Mouse (Mus musculus) CH12.LX (cell line): ENCODE measurements around the gene Zgrf1. TPM values are rescaled to one million over a fixed set of nuclear protein-coding genes. Genes with fewer than 3 reads are reported as not detected.

ENCODE experiments used
- DNase-seq: peaks from one replicate; pipeline ENCODE4 v3.0.0-alpha.2; 2013; ENCODE audit errors: extremely low read depth
- H3K27ac ChIP-seq: 2 replicates; pipeline ENCODE4 v1.5.1; 2012; ENCODE audit warnings: low read depth, mild to moderate bottlenecking, control low read depth, moderate library complexity; ENCODE audit not compliant: insufficient read depth
- H3K27me3 ChIP-seq: replicated peaks from 2 replicates; pipeline ENCODE3; 2012; ENCODE audit warnings: inconsistent platforms
- H3K36me3 ChIP-seq, 2 experiments: replicated peaks in 1 of 2; 2 replicates each; pipeline versions ENCODE3 to v1.6.1; 2012; ENCODE audit warnings: inconsistent platforms in 1 of 2, low read length in 1 of 2, mild to moderate bottlenecking in 1 of 2, mixed read lengths in 1 of 2, moderate library complexity in 1 of 2; ENCODE audit not compliant: control insufficient read depth in 1 of 2, insufficient read depth in 1 of 2
- H3K4me1 ChIP-seq, 2 experiments: 2 replicates each; pipeline ENCODE4 v1.6.1; 2012; ENCODE audit warnings: inconsistent platforms in 1 of 2, moderate library complexity in 1 of 2; ENCODE audit not compliant: insufficient read depth in 2 of 2, control insufficient read depth in 1 of 2
- H3K4me2 ChIP-seq: 2 replicates; pipeline ENCODE4 v1.6.1; 2012; ENCODE audit warnings: low read depth, mild to moderate bottlenecking, control low read depth; ENCODE audit not compliant: poor library complexity, insufficient read depth, severe bottlenecking
- H3K4me3 ChIP-seq, 3 experiments: fragments of 150-350 bp in 1 of 3; sonication (generic) in 1 of 3; replicated peaks in 1 of 3; 2 replicates each; pipeline versions ENCODE3 to v1.5.1; 2011 to 2012; ENCODE audit warnings: low read depth in 2 of 3, low read length in 2 of 3, mild to moderate bottlenecking in 2 of 3, moderate library complexity in 2 of 3, control low read depth in 1 of 3, improper control_type of control experiment in 1 of 3, inconsistent platforms in 1 of 3, mixed read lengths in 1 of 3; ENCODE audit not compliant: poor library complexity in 1 of 3
- H3K79me2 ChIP-seq: replicated peaks from 2 replicates; pipeline ENCODE4 v1.6.1; 2012; ENCODE audit warnings: mild to moderate bottlenecking, moderate library complexity; ENCODE audit not compliant: control insufficient read depth, poor library complexity, insufficient read depth, severe bottlenecking; ENCODE audit errors: extremely low read depth
- H3K9ac ChIP-seq: 2 replicates; pipeline ENCODE4 v1.6.1; 2012; ENCODE audit warnings: low read depth, mild to moderate bottlenecking, control low read depth, moderate library complexity; ENCODE audit not compliant: insufficient read depth
- H3K9me3 ChIP-seq: replicated peaks from 2 replicates; pipeline ENCODE3; 2012; ENCODE audit warnings: low read length, inconsistent platforms, mixed read lengths
- BHLHE40 ChIP-seq: IDR thresholded peaks from 2 replicates; pipeline ENCODE4 v1.6.1; 2011; ENCODE audit warnings: mild to moderate bottlenecking, low read depth, low read length, improper control_type of control experiment
- CHD1 ChIP-seq: IDR thresholded peaks from 2 replicates; pipeline ENCODE4 v1.6.1; 2012; ENCODE audit warnings: low read depth, low read length, improper control_type of control experiment, inconsistent platforms
- CTCF ChIP-seq, 2 experiments: IDR thresholded peaks in 1 of 2; conservative IDR thresholded peaks in 1 of 2; 2 replicates each; pipeline ENCODE4 v1.5.1; 2011 to 2012; ENCODE audit warnings: low read depth in 2 of 2, low read length in 2 of 2, improper control_type of control experiment in 1 of 2, inconsistent platforms in 1 of 2, mild to moderate bottlenecking in 1 of 2, moderate library complexity in 1 of 2
- E2F4 ChIP-seq: IDR thresholded peaks from 2 replicates; pipeline ENCODE4 v1.6.1; 2011; ENCODE audit warnings: low read depth, low read length, improper control_type of control experiment; ENCODE audit not compliant: insufficient replicate concordance
- MAFK ChIP-seq: IDR thresholded peaks from 2 replicates; pipeline ENCODE4 v1.6.1; 2011; ENCODE audit warnings: low read length, improper control_type of control experiment; ENCODE audit not compliant: insufficient replicate concordance
- MAX ChIP-seq: IDR thresholded peaks from 2 replicates; pipeline ENCODE4 v1.6.1; 2011; ENCODE audit warnings: low read length, improper control_type of control experiment
- MEF2A ChIP-seq: IDR thresholded peaks from 2 replicates; pipeline ENCODE4 v1.6.1; 2014; ENCODE audit warnings: low read depth, mild to moderate bottlenecking, inconsistent platforms, low read length, improper control_type of control experiment, borderline replicate concordance
- NRF1 ChIP-seq: IDR thresholded peaks from 2 replicates; pipeline ENCODE4 v1.6.1; 2014; ENCODE audit warnings: low read depth, mild to moderate bottlenecking, inconsistent platforms, low read length, improper control_type of control experiment, moderate library complexity
- PAX5 ChIP-seq: IDR thresholded peaks from 2 replicates; pipeline ENCODE4 v1.6.1; 2012; ENCODE audit warnings: low read length, inconsistent platforms, mixed read lengths
- RAD21 ChIP-seq: IDR thresholded peaks from 2 replicates; pipeline ENCODE4 v1.6.1; 2011; ENCODE audit warnings: low read depth, mild to moderate bottlenecking, low read length, improper control_type of control experiment, moderate library complexity
- RCOR1 ChIP-seq: conservative IDR thresholded peaks from 2 replicates; pipeline ENCODE4 v1.6.1; 2012; ENCODE audit warnings: low read depth, mild to moderate bottlenecking, inconsistent platforms, low read length, improper control_type of control experiment
- SMC3 ChIP-seq: IDR thresholded peaks from 2 replicates; pipeline ENCODE4 v1.6.1; 2011; ENCODE audit warnings: low read depth, low read length, improper control_type of control experiment
- TBP ChIP-seq: conservative IDR thresholded peaks from 2 replicates; pipeline ENCODE4 v1.6.1; 2011; ENCODE audit warnings: low read depth, low read length, improper control_type of control experiment
- TCF12 ChIP-seq: IDR thresholded peaks from 2 replicates; pipeline ENCODE4 v1.6.1; 2014; ENCODE audit warnings: low read depth, mild to moderate bottlenecking, inconsistent platforms, low read length, improper control_type of control experiment
- USF1 ChIP-seq: IDR thresholded peaks from 2 replicates; pipeline ENCODE4 v1.6.1; 2014; ENCODE audit warnings: low read depth, mild to moderate bottlenecking, inconsistent platforms, low read length, improper control_type of control experiment
- ZKSCAN1 ChIP-seq: IDR thresholded peaks from 2 replicates; pipeline ENCODE4 v1.6.1; 2012; ENCODE audit warnings: low read depth, inconsistent platforms, low read length, improper control_type of control experiment, borderline replicate concordance
- ZMIZ1 ChIP-seq: IDR thresholded peaks from 2 replicates; pipeline ENCODE4 v1.6.1; 2012; ENCODE audit warnings: low read depth, mild to moderate bottlenecking, inconsistent platforms, low read length, improper control_type of control experiment
- ZNF384 ChIP-seq: IDR thresholded peaks from 2 replicates; pipeline ENCODE4 v1.6.1; 2012; ENCODE audit warnings: low read depth, low read length, improper control_type of control experiment, inconsistent platforms
- dilution Hi-C: fragments of 300-500 bp; cut with MboI; formaldehyde crosslinking; loops from 2 replicates; pipeline ENCODE4 v1.14.3; 2020; ENCODE audit warnings: low sequenced_read_pairs; ENCODE audit not compliant: extremely low pct_unique_long_range_greater_than_20kb, extremely low pct_ligation_motif_present
- in situ Hi-C: fragments of 300-500 bp; cut with MboI; formaldehyde crosslinking; loops from 3 replicates; pipeline ENCODE4 v1.14.3; 2019; ENCODE audit warnings: low sequenced_read_pairs, low pct_ligation_motif_present, low pct_unique_long_range_greater_than_20kb, mixed read lengths
- polyA plus RNA-seq: library from polyadenylated mRNA; unstranded; fragments of >175 nt; gene quantifications from 2 replicates; pipeline ENCODE4 v1.2.1, GENCODE M21; 2012; ENCODE audit warnings: low read depth; ENCODE audit not compliant: insufficient read length
- total RNA-seq, 2 experiments: library from RNA; depleted of rRNA; stranded (reverse); fragments of 300-350 nt in 1 of 2; fragments of >200 nt in 1 of 2; gene quantifications; 2 replicates each; pipeline ENCODE4 v1.2.3; 2012 to 2014

The Zgrf1 gene
- total and polyA plus RNA-seq, 3 experiments = 7.0 to 10.2 (median 10.1) TPM

DNA sequence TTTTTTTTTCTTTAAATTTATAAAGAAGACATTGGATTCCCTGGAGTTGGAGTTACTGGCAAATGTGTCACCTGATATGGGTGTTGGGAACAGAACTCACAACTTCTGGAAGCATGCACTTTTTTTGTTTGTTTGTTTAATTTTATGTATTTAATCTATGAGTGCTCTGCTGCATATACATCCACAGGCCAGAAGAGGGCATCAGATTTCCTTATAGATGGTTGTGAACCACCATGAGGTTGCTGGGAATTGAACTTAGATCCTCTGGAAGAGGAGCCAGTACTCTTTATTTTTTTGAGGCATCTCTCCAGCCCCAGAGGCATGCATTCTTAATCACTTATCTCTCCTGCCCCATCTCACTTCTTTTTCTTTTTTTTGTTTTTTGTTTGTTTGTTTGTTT is 4.9 kb downstream of the Zgrf1 start:
- Histone ChIP-seq H3K4me3 (no peak overlapping the region), H3K4me2 (no peak overlapping the region), H3K9me3 (no peaks in the 10 kb centered on the region), H3K9ac (no peak overlapping the region), H3K4me1 (peaks cover 0 to 11% of the 10 kb centered on the region in 2 experiments; a peak in 2 of 4 replicates), H3K79me2 (peaks cover 15% of the 10 kb centered on the region), H3K36me3 (peaks cover 32 to 56% of the 10 kb centered on the region in 2 experiments), H3K27me3 (no peaks in the 10 kb centered on the region), H3K27ac (no peak overlapping the region)
- dilution Hi-C loops (no loop called here), in situ Hi-C loops (no loop called here)
- TF ChIP-seq TBP = no peak
- TF ChIP-seq CTCF (conservative IDR thresholded peaks at IDR 0.05 in 1 of 2, IDR thresholded peaks at IDR 0.05 in 1 of 2; ENCODE audit: low read depth in 2 of 2, low read length in 2 of 2) = peak in 1 of 2 experiments; percentile 27; a peak in 1 of 4 replicates
- DNase-seq = no peak

DNA sequence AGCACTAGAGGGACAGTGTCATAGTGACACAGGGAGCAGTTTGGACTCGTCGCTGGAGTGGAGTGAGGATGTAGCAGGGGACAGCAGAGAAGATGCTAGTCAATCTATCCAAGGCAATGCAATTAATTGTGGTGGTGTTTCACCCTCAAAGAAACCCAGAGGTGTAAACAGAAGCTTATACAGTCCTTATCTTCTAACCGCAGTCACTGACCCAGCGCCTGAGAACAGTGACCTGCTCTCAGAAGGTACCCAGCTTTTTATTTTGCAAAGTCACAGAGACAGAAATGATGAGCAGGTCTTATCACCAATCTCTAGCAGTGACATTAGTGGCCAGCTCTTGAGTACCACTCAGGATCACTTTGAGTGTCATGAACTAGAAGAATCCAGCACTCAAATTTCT is 9.7 kb downstream of the Zgrf1 start:
- DNase-seq = no peak
- Histone ChIP-seq H3K36me3 (peaks cover 29 to 67% of the 10 kb centered on the region in 2 experiments), H3K9me3 (no peaks in the 10 kb centered on the region), H3K27ac (no peak overlapping the region), H3K4me3 (no peak overlapping the region), H3K79me2 (no peaks in the 10 kb centered on the region), H3K9ac (no peak overlapping the region), H3K4me2 (no peak overlapping the region), H3K27me3 (no peaks in the 10 kb centered on the region), H3K4me1 (no peaks in the 10 kb centered on the region)
- dilution Hi-C loops (no loop called here), in situ Hi-C loops (no loop called here)
- TF ChIP-seq NRF1 = no peak
- TF ChIP-seq BHLHE40 = no peak

DNA sequence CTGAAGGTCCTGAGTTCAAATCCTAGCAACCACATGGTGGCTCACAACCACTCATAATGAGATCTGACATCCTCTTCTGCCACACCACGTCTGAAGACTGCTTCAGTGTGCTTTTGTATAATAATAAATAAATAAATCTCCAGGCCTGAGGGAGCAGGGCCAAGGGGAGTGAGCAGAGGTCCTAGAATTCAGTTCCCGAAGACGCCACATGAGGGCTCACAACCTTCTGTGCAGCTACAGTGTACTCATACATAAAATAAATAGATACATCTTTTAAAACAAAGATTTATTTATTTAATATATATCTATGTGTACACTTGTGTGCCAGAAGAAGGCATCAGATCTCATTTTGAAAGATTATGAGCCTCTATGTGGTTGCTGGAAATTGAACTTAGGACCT is 11.8 kb downstream of the Zgrf1 start:
- no peak for DNase-seq

DNA sequence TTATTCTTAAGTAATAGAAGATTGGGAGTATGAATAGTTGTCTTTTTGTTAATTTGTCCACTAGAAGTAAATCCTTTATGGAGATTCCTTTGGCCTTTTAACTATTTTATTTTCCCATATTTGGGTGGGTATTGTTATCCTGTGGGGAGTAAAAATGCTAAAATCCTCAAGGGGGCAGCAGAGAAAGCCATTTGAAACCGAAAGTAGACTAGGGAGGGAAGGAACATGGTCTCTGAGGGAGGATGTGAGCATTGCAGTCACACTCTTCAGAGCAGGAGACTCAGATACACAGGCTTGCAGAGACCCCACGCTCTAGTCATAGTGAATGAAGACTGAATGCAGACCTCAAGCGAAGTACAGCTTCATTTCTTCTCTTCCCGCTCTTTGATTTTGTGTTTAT is 19.3 kb downstream of the Zgrf1 start:
- peak overlapping the region; percentile 24; the same call in 1 of the 2 replicates for H3K4me2 ChIP-seq
- in situ Hi-C loops = no loop called here
- TF ChIP-seq RAD21 (peak; percentile 52), ZMIZ1 (no peak), MAX (no peak), TBP (0 out of 2 replicates have a peak, but pooled peaks have one; percentile 54), ZNF384 (no peak; the same call in 1 of the 2 replicates), TCF12 (peak; percentile 35; the same call in 1 of the 2 replicates), USF1 (no peak), ZKSCAN1 (no peak), RCOR1 (no peak; the same call in 1 of the 2 replicates), E2F4 (0 out of 2 replicates have a peak, but pooled peaks have one; percentile 31), PAX5 (no peak), CTCF (conservative IDR thresholded peaks at IDR 0.05 in 1 of 2, IDR thresholded peaks at IDR 0.05 in 1 of 2; ENCODE audit: low read depth in 2 of 2, low read length in 2 of 2) (peak; percentile 46 to 79; a peak in 3 of 4 replicates), CHD1 (no peak), NRF1 (no peak), MAFK (no peak)

More for the DNA sequence above, 11.8 kb downstream of the Zgrf1 start:
- no peaks in the 10 kb centered on the region for H3K4me1 ChIP-seq
- no peaks in the 10 kb centered on the region for H3K79me2 ChIP-seq
- H3K27me3 ChIP-seq = no peaks in the 10 kb centered on the region
- H3K9ac ChIP-seq = no peak overlapping the region
- H3K27ac ChIP-seq = no peak overlapping the region
- dilution Hi-C loops = no loop called here
- TF ChIP-seq MEF2A = no peak
- peak in 1 of 2 experiments; percentile 39; a peak in 1 of 4 replicates for TF ChIP-seq CTCF (conservative IDR thresholded peaks at IDR 0.05 in 1 of 2, IDR thresholded peaks at IDR 0.05 in 1 of 2; ENCODE audit: low read depth in 2 of 2, low read length in 2 of 2)
- peak; percentile 18; the same call in 1 of the 2 replicates for TF ChIP-seq SMC3
- TF ChIP-seq, all 38 proteins: peak for 2
- Histone ChIP-seq H3K9me3 (no peaks in the 10 kb centered on the region), H3K36me3 (peaks cover 40 to 75% of the 10 kb centered on the region in 2 experiments), H3K4me3 (no peak overlapping the region), H3K4me2 (no peak overlapping the region)
- in situ Hi-C loops = no loop called here

More for the DNA sequence above, 19.3 kb downstream of the Zgrf1 start:
- no peaks in the 10 kb centered on the region; the same call in 1 of the 2 replicates for H3K79me2 ChIP-seq
- peaks cover 0 to 28% of the 10 kb centered on the region in 2 experiments; a peak in 2 of 4 replicates for H3K4me1 ChIP-seq
- DNase-seq = peak; percentile 87
- H3K4me3 ChIP-seq = peak overlapping the region in 2 of 3 experiments; percentile 29 to 40
- H3K9ac ChIP-seq = peak overlapping the region; percentile 44; the same call in 1 of the 2 replicates
- no peaks in the 10 kb centered on the region for H3K9me3 ChIP-seq
- dilution Hi-C loops = no loop called here
- peaks cover 40 to 65% of the 10 kb centered on the region in 2 experiments for H3K36me3 ChIP-seq
- H3K27me3 ChIP-seq = no peaks in the 10 kb centered on the region
- H3K27ac ChIP-seq = no peak overlapping the region
